25 mouse cellular contexts compared by ENCODE assay signal in genomic region chr13:38363869-38364268, GRCm38 (mm10). TPM values are rescaled to one million over a fixed set of nuclear protein-coding genes. Genes with fewer than 3 reads are reported as not detected.
DNase-seq lines count a peak whose midpoint lies in the region; ATAC-seq and TF ChIP-seq lines count a peak whose summit lies in the region.
"Had no signal": no experiment of that assay in that cellular context is flagged by ENCODE, and none has a peak within 500 bp of the region (broad histone marks: within the 10 kb centered on the region; RNA-seq: fewer than 3 reads in every experiment).

No protein-coding gene starts in this region.

- no peaks in the 10 kb centered on the region for H3K4me1 ChIP-seq in kidney, embryonic 14.5 days (ENCODE audit: control insufficient read depth, insufficient read depth, low read length)
- H3K4me1 ChIP-seq in kidney, adult 2 months (ENCODE audit: control insufficient read depth, insufficient read depth, low read length), result peaks cover 7% of the 10 kb centered on the region; the same call in 1 of the 2 replicates
- no peaks in the 10 kb centered on the region for H3K4me1 ChIP-seq in heart, embryonic 11.5 days (ENCODE audit: control insufficient read depth, insufficient read depth, low read length)
- H3K4me1 ChIP-seq: forebrain, embryonic 13.5 days had no signal

- no peak for TF ChIP-seq POLR2A in kidney, adult 2 months (IDR thresholded peaks at IDR 0.05; ENCODE audit: low read depth, low read length)

- no peaks in the 10 kb centered on the region for H3K27me3 ChIP-seq in kidney, embryonic 14.5 days (ENCODE audit: control insufficient read depth, insufficient read depth, low read length)
- no peaks in the 10 kb centered on the region for H3K27me3 ChIP-seq in kidney, adult 2 months (replicated peaks; ENCODE audit: control insufficient read depth, insufficient read depth, low read length)
- no peaks in the 10 kb centered on the region for H3K27me3 ChIP-seq in heart, embryonic 11.5 days (ENCODE audit: control insufficient read depth, insufficient read depth, low read length)
- H3K27me3 ChIP-seq: CH12.LX; embryonic facial prominence, embryonic 12.5 days; forebrain, embryonic 13.5 days; Patski had no signal

- no peak overlapping the region for H3K4me3 ChIP-seq in kidney, embryonic 14.5 days (ENCODE audit: low read length)
- no peak overlapping the region for H3K4me3 ChIP-seq in kidney, adult 2 months (ENCODE audit: insufficient read depth, low read depth, low read length)
- no peak overlapping the region for H3K4me3 ChIP-seq in heart, embryonic 11.5 days (ENCODE audit: low read depth, low read length)
- H3K4me3 ChIP-seq: embryonic facial prominence, embryonic 10.5 days; embryonic facial prominence, embryonic 12.5 days; forebrain, embryonic 13.5 days had no signal

- H3K36me3 ChIP-seq in kidney, embryonic 14.5 days (ENCODE audit: control insufficient read depth, insufficient read depth, low read length), result no peaks in the 10 kb centered on the region
- H3K36me3 ChIP-seq in kidney, adult 2 months (ENCODE audit: control insufficient read depth, insufficient read depth, low read length), result no peaks in the 10 kb centered on the region
- no peaks in the 10 kb centered on the region for H3K36me3 ChIP-seq in heart, embryonic 11.5 days (ENCODE audit: control insufficient read depth, insufficient read depth, low read length)
- H3K36me3 ChIP-seq: embryonic facial prominence, embryonic 10.5 days; embryonic facial prominence, embryonic 12.5 days; G1E had no signal

- TF ChIP-seq CTCF in kidney, adult 2 months (conservative IDR thresholded peaks at IDR 0.05; ENCODE audit: insufficient read depth, insufficient read length, low read depth, low read length), result no peak

- no peak for ATAC-seq in kidney, embryonic 14.5 days (ENCODE audit: low FRiP score, low TSS enrichment)
- ATAC-seq in heart, embryonic 11.5 days (replicated peaks; ENCODE audit: insufficient number of reproducible peaks, low FRiP score, low TSS enrichment), result no peak
- ATAC-seq: activated CD4-positive, CD25-positive, alpha-beta regulatory T cell, adult 4 months; CD4-positive, CD25-positive, alpha-beta regulatory T cell, adult 4 months; forebrain, embryonic 13.5 days; Patski had no signal

- H3K27ac ChIP-seq in kidney, embryonic 14.5 days (ENCODE audit: low read depth, low read length), result no peak overlapping the region
- H3K27ac ChIP-seq in kidney, adult 2 months (ENCODE audit: insufficient read depth, low read depth, low read length), result peak overlapping the region; percentile 86
- H3K27ac ChIP-seq in heart, embryonic 11.5 days (ENCODE audit: low read depth, low read length), result no peak overlapping the region
- H3K27ac ChIP-seq: embryonic facial prominence, embryonic 10.5 days; embryonic facial prominence, embryonic 12.5 days; forebrain, embryonic 13.5 days had no signal

- WGBS in kidney, embryonic 14.5 days, result 85% methylated on average over 7 of the region's 7 CpGs
- WGBS in kidney, adult 2 months, result 60% methylated on average over 7 of the region's 7 CpGs
- WGBS in heart, embryonic 11.5 days (ENCODE audit: insufficient replicate concordance), result 75% methylated on average over 7 of the region's 7 CpGs

- DNase-seq in kidney, adult 11 months, result peak; percentile 70
- DNase-seq in kidney, adult 2 months, result peak; percentile 88
- no peak for DNase-seq in kidney, postnatal 10 days
- DNase-seq in kidney, adult 9 months, result peak; percentile 86
- no peak for DNase-seq in kidney, postnatal 4 days
- peak; percentile 44 for DNase-seq in yolk sac, embryonic 10.5 days (ENCODE audit: low spot score)
- DNase-seq: adrenal gland, adult 8-10 months; adrenal gland, postnatal 14 days; adrenal gland, postnatal 36 days; B cell, adult 2 months; cerebellum, adult 11-12 months; cerebellum, adult 2 months; cerebellum, adult 9-10 months; cerebellum, postnatal 10 days; cerebellum, postnatal 25 days had no signal

- no peak overlapping the region for H3K4me2 ChIP-seq in kidney, embryonic 14.5 days (replicated peaks; ENCODE audit: low read depth, low read length)
- H3K4me2 ChIP-seq in heart, embryonic 11.5 days, result no peak overlapping the region
- H3K4me2 ChIP-seq: embryonic facial prominence, embryonic 12.5 days; forebrain, embryonic 13.5 days had no signal

- no peak overlapping the region for H3K9ac ChIP-seq in kidney, embryonic 14.5 days (ENCODE audit: low read depth, low read length)
- H3K9ac ChIP-seq in heart, embryonic 11.5 days (ENCODE audit: low read depth, low read length), result no peak overlapping the region
- H3K9ac ChIP-seq: embryonic facial prominence, embryonic 12.5 days; forebrain, embryonic 13.5 days had no signal

- no peaks in the 10 kb centered on the region for H3K9me3 ChIP-seq in kidney, embryonic 14.5 days (ENCODE audit: control insufficient read depth, low read length)
- H3K9me3 ChIP-seq in heart, embryonic 11.5 days (replicated peaks; ENCODE audit: control insufficient read depth, low read length), result no peaks in the 10 kb centered on the region
- H3K9me3 ChIP-seq: embryonic facial prominence, embryonic 10.5 days; embryonic facial prominence, embryonic 12.5 days; forebrain, embryonic 13.5 days; G1E had no signal

RNA-seq across cellular contexts. Expression of gene Bmp6, which starts 19.0 kb away (rescaled TPM):
- 1.6 and 1.7 TPM in 2 replicates for polyA plus RNA-seq in kidney, embryonic 14.5 days (2014; fragmentation: Nextera tagmentation; extraction: Ambion mirVana)
- polyA plus RNA-seq in kidney, adult 2 months (2012; rRNA removed), result 63.5 and 67.0 TPM in 2 replicates
- 2.6 and 3.1 TPM in 2 replicates for polyA plus RNA-seq in heart, embryonic 11.5 days (2014; fragmentation: Nextera tagmentation; extraction: Ambion mirVana)
- polyA plus RNA-seq: activated CD4-positive, CD25-positive, alpha-beta regulatory T cell, adult 4 months; CD4-positive, CD25-positive, alpha-beta regulatory T cell, adult 4 months; G1E had no signal

Comparison
In these comparisons a context has a peak if more than half of its experiments do, and no peak if none do; other contexts are left out.
1. DNase-seq: peak in kidney, adult 11 months (single experiment), kidney, adult 2 months (single experiment), kidney, adult 9 months (single experiment) and yolk sac, embryonic 10.5 days (single experiment); none in kidney, postnatal 10 days (single experiment) and kidney, postnatal 4 days (0 of 2).
2. RNA of gene Bmp6, which starts 19.0 kb away (polyA plus RNA-seq): 63.5 to 67.0 TPM in kidney, adult 2 months; 2.6 to 3.1 TPM in heart, embryonic 11.5 days and 1.6 to 1.7 TPM in kidney, embryonic 14.5 days; every median in the first group is over 10 times any median in the second.